Mouse (Mus musculus) monocyte, adult 2 months (primary cell): ENCODE measurements around the gene Tut1.
A peak's percentile ranks its signal among the peaks of the same experiment; 100 is the strongest.
"Not testable (repeated sequence)": the region's sequence is repeated elsewhere in the genome, so short reads cannot be mapped to it uniquely, and the experiment has no call there.

Source experiments
- DNase-seq, 2 experiments: peaks; one replicate each; pipeline ENCODE4 v3.0.0; 2022; ENCODE audit warnings: low spot score in 2 of 2, low read depth in 1 of 2

The Tut1 gene

GRCm38 (mm10) chr19:8942276-8942964, 11.2 kb upstream of the Tut1 start:
- DNase-seq: no peak

DNA sequence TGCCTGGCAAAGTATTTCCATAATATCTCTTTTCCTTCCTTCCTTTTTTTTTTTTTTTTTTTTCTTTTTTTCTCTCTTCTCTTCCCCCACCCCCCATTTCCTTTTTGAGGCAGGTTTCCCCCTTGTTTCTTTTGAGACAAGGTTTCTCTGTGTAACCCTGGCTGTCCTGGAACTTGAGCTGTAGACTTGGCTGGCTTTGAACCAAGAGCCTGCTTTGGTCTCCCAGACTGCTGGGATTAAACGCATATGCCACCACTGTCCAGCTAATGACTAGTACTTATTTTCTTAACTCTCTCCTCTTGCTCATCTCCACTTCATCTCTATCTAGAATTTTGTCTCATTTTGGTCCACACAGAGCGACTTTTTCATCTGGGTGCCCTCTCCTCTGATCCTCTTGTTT, 10.6 kb upstream of the Tut1 start:
- no peak for DNase-seq

DNA sequence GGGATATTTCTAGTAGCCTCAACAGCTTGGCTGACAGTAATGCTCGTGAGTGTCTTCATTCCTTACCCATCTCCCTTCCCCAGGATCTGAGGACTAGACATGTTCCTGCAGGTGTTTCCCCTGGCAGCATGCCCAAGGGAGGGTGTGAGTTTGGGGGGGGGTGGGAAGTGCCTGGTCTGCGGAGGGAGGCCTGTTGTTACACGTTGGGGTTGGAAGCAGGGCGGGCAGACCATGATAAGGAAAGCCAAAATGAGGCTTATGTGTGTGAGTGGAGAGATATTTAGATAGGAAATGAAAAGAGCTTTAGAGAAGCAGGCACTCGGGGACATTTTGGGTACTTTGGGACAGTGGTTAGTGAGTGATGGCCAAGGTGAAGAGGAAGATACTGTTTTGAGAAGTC, 9.6 kb upstream of the Tut1 start:
- no peak for DNase-seq

GRCm38 (mm10) chr19:8944750-8945149, 8.9 kb upstream of the Tut1 start:
- DNase-seq: no peak

DNA sequence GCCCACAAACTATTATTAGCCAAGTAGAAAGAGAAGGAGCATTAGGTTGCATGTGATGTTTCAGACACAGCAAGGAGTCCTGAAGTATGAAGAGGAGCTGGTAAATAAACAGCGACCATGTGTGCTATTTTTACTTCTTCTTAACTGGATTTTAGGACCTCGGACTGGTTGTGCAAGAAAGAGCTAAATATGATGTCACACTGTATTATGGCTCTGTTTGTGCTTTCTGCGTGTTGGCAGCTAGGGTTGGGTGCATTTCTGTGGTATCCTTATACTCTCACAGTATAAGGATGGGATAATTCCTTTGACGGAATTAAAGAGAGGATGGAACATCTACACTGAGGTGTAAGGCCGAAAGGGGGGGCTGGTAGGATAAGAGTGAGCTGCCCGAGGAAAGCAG, 8.4 kb upstream of the Tut1 start:
- no peak for DNase-seq

DNA sequence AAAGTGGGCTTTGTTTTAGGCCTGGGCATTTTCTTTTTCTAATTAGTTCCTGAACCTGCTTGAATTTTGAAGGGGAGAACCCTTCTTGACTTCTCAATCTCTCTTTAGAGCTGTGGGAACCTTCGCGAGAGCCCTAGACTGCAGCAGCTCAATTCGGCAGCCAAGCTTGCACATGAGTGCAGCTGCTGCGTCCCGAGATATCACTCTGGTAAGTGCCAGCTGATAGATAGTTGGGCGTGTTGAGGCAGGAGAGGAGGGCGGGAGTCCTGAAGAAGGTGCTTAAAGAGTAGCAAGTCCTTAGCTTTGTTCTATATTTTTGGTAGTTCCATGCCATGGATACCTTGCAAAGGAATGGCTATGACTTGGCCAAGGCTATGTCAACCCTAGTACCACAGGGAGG, 6.7 kb upstream of the Tut1 start:
- DNase-seq: no peak

DNA sequence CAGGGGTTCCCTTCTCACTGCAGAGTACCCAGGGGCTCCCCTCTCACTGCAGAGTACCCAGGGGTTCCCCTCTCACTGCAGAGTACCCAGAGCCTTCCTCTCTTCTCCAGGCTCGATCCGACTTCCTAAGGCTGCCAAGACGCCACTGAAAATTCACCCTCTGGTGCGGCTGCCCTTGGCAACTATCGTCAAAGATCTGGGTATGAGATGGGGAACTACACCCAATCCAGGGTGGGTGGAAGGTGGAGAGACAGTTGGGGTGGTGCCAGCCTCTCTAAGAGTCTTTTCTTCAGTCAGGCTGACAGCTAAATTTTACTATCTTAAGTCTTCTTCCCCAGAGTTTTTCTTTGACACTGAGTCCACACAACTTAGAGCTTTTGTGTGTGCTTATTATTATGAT, 3.5 kb upstream of the Tut1 start:
- no peak for DNase-seq

GRCm38 (mm10) chr19:8952241-8952640, 1.4 kb upstream of the Tut1 start:
- DNase-seq: no peak

- DNase-seq: no peak
Measured at GRCm38 (mm10) chr19:8954171-8954570, 524 bp downstream of the Tut1 start.

DNA sequence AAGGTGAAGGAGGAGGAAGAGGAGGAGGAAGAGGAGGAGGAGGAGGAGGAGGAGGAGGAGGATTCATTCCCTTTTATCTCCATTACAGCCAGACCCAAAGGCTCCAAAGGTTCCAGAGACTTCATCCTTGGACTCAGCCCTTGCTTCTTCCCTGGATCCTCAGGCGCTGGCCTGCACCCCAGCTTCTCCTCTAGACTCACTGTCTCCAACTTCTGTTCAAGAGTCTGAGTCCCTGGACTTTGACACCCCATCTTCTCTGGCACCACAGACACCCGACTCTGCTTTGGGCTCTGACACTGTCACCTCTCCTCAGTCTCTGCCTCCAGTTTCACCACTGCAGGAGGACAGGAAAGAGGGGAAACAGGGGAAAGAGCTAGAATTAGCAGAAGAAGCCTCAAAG, 8.6 kb downstream of the Tut1 start:
- no peak for DNase-seq

DNA sequence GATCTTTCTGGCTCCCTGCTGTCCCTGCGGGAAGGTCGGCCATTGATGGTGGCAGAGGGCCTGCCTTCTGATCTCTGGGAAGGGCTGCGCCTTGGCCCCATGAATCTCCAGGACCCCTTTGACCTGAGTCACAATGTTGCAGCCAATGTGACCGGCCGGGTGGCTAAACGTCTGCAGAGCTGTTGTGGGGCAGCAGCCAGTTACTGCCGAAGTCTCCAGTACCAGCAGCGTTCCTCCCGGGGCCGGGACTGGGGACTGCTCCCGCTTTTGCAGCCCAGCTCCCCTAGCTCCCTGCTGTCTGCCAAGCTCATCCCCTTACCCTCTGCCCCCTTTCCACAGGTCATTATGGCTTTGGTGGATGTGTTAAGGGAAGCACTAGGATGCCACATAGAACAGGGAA, 11.4 kb downstream of the Tut1 start:
- no peak for DNase-seq

DNA sequence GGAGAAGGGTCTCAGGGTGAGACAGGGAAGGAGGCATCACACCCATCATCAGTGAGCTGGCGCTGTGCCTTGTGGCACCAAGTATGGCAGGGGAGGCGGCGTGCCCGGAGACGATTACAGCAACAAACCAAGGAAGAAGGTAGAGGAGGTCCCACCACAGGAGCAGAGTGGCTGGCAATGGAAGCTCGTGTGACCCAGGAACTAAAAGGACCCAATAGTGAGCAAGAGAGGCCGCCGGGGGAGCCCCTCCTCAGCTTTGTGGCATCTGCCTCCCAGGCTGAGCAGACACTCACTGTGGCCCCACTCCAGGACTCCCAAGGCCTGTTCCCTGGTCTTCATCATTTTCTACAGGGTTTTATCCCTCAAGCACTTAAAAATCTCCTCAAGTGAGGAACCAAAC, 12.1 kb downstream of the Tut1 start:
- no peak for DNase-seq

DNA sequence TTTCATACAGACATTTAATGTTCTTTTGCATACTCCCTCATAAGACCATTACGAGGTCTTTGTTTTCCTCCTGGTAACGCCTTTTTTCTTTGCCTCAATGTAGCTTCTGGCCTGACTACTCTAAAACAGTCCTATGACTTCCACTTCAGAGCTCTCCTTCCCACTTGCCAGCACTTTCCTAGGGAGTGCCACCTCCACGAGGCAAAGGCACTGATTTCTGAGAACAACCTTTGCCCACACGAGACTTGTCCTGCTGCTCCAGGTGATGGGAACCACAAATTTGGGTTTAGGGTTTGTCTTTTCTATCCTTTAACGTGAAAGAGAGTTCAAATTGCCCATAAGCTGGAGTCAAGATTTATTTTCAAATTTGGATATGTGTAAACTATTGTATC, 12.5 kb downstream of the Tut1 start:
- DNase-seq: no peak

DNA sequence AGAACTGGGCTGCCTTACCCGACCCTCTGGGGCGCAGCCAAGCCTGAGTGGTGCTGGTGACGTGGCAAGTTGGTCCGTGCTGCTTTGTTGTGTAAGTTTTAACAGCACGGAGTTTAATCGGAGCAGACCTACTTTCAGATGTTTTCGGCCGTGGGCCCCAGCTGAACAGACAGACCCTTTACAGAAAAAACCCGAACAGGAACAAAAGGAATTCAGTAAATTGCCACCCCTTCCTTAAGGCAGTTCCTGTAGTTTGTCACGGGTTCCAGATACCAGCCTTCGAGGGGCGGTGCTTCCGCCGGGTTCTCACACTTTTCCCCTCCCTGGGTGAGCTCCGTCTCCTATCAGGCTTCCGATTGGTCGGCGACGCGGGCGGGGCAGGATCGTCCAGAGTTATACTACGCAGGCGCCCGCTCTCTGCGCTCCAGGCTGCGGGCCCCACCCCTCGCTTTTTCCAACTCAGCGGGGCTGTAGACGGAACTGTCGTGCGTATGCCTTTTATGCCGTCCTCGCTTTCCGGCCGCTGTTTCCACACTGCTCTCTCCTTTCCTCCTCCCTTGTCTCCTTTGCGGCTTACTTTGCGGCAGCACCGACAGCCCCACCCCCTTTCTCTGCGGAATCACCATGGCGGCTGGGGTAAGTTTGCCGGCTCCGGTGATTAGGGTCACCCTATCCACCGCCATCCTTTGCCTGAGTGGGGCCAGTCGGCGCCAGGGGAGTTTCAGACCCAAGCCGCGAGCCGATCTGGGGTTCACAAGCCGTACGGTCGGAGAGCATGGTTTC, 13.1 kb downstream of the Tut1 start, which contains the start of gene Eef1g:
Gene Eef1g (plus strand): TSS at position 452 of the 783 bp plus-strand sequence.
- DNase-seq: peak; percentile 97 to 99

DNA sequence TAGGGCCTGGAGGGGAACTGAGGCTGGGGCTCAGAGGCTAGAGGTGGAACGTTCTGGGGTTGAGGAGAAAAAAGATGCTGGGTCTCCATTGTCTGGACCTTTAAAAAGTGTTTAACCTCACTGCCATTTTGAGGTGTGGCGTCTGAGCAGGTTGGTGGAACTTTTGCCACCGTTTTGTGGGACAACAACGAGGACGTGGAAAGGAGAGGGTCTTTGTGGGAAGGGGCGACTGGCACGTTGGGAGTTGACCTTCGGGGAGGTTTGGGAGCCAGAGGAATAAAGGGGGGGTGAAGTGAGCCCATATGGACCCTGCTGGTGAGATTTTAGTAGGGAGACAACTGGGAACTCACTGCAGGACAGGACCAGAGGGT, 13.7 kb downstream of the Tut1 start:
- no peak for DNase-seq

DNA sequence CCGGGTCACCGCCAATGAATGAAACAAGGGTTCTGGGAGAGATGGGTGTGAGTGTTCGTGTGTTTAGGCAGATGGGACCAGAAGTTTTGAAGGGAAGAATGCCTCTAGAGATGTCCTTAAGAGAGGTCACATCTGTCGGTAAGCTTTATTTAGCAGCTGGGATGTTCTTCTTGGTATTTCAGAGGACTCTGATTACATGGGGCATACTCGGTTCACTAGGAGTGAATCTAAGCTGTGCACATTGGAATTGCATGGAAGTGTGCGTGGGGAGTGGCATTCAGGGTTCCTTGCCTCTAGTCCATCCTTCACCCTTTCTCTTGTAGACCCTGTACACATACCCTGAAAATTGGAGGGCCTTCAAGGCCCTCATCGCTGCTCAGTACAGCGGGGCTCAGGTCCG, 14.2 kb downstream of the Tut1 start:
- DNase-seq: no peak

GRCm38 (mm10) chr19:8972491-8972890, 18.8 kb downstream of the Tut1 start:
- DNase-seq: not testable (repeated sequence)

DNA sequence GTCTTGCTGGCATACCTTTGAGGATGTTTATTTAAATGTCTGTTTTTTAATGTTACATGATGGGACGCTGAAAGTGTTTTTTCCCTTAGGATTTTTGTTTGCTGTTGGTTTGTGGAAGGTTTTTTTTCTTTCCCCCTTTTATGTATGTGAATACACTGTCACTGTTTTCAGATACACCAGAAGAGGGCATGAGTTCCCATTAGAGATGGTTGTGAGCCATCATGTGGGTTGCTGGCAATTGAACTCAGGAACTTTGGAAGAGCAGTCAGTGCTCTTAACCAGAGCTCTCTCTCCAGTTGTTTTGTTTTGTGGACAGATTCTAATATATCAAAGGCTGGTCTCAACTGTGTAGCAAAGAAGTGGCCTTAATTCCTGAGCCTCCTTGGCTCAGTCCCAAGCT, 21.0 kb downstream of the Tut1 start:
- no peak for DNase-seq

DNA sequence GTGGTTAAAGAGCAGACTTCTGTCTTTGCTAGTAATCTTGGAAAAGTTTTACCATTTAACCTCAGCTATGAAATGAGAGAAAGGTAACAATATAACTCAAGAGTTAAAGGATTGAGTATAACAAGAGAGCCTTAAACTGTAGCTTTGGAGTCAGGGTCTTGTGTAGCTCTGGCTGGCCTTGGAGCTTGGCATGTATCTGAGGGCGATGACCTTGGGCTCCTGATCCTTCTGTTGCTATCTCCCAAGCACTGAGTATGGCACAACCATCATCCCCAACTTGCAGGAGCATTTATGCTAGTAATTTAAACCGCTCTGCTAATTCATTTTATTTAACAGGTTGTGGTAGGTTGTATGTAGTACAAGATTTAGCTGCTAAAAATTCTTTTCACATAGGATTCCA, 21.8 kb downstream of the Tut1 start:
- no peak for DNase-seq

- no peak for DNase-seq
Measured at GRCm38 (mm10) chr19:8976535-8976934, 22.9 kb downstream of the Tut1 start.

- DNase-seq: peak; percentile 80 to 83
Measured at GRCm38 (mm10) chr19:8980771-8981170, 27.1 kb downstream of the Tut1 start.

DNA sequence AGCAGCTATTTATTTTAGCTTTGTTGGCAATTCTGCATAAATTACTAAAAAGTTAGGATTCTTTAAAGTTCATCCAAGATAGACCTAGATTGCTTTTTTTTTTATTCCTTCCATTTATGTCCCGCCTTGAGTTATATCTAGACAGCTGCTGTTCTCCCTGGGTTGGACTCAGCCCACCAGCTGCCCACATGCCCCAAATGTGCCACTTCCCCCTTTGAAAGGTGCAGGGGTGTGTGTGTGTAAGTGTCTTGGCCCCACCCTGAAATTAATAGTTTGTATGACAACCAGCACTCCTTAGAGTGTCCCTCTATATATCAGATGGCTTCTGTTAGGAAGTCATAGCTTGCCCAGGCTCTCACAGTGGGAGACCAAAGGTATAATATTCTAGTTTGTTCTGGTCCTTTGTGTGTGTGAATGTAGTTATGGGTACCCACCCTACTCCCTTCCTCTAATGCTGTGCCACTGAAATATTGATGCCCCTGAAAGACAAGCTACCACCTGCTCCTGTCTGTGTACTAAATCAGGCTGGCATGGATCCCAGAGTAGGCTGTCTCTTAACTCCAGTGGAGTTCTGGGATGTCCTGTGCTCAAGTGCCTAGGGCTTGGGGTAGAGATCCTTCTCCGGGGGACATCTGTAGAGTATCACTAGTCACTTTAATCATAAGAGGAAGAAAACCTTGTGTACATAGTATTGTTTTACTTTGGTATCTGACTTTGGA, 28.0 kb downstream of the Tut1 start:
- no peak for DNase-seq
